Mouse (Mus musculus) myocyte (in vitro differentiated cells): ENCODE measurements around the gene Armh3. TPM values are rescaled to one million over a fixed set of nuclear protein-coding genes. Genes with fewer than 3 reads are reported as not detected.
A peak's percentile ranks its signal among the peaks of the same experiment; 100 is the strongest.

ENCODE experiments used
- H3K27me3 ChIP-seq: one replicate; pipeline ENCODE4 v1.6.1; 2011; ENCODE audit not compliant: control insufficient read depth, insufficient read depth, insufficient read length
- H3K36me3 ChIP-seq: one replicate; pipeline ENCODE4 v1.6.1; 2011; ENCODE audit not compliant: control insufficient read depth, insufficient read depth
- H3K4me2 ChIP-seq: one replicate; pipeline ENCODE4 v1.6.1; 2011; ENCODE audit warnings: low read depth, control low read depth
- H3K4me3 ChIP-seq: one replicate; pipeline ENCODE4 v1.5.1; 2011; ENCODE audit warnings: mild to moderate bottlenecking, control low read depth, moderate library complexity
- H3K79me2 ChIP-seq: one replicate; pipeline ENCODE4 v1.6.1; 2011; ENCODE audit not compliant: control insufficient read depth, insufficient read depth
- H3ac ChIP-seq: one replicate; pipeline ENCODE4 v1.6.1; 2011; ENCODE audit not compliant: control insufficient read depth, insufficient read length
- CEBPB ChIP-seq: IDR thresholded peaks from 2 replicates; pipeline ENCODE4 v1.6.1; 2011; ENCODE audit warnings: mild to moderate bottlenecking, moderate library complexity; ENCODE audit not compliant: poor library complexity, insufficient read depth, severe bottlenecking
- E2F4 ChIP-seq: IDR thresholded peaks from one replicate; pipeline ENCODE4 v1.6.1; 2011; ENCODE audit warnings: mild to moderate bottlenecking, control low read depth, moderate library complexity; ENCODE audit not compliant: insufficient read depth
- MAX ChIP-seq: IDR thresholded peaks from one replicate; pipeline ENCODE4 v1.6.1; 2011; ENCODE audit warnings: low read depth, mild to moderate bottlenecking, control low read depth
- MYOD1 ChIP-seq, 3 experiments: IDR thresholded peaks; one replicate each; pipeline ENCODE4 v1.6.1; 2011; ENCODE audit warnings: control low read depth in 2 of 3, low read depth in 2 of 3, mild to moderate bottlenecking in 2 of 3, moderate library complexity in 1 of 3; ENCODE audit not compliant: insufficient read length in 2 of 3, control insufficient read depth in 1 of 3
- MYOG ChIP-seq, 3 experiments: IDR thresholded peaks; one replicate each; pipeline ENCODE4 v1.6.1; 2011; ENCODE audit warnings: control low read depth in 2 of 3, low read depth in 2 of 3, mild to moderate bottlenecking in 2 of 3; ENCODE audit not compliant: insufficient read length in 2 of 3, control insufficient read depth in 1 of 3, insufficient read depth in 1 of 3
- POLR2A ChIP-seq: IDR thresholded peaks from one replicate; pipeline ENCODE4 v1.6.1; 2011; ENCODE audit warnings: low read depth, mild to moderate bottlenecking, control low read depth, moderate library complexity; ENCODE audit not compliant: insufficient read length
- POLR2AphosphoS2 ChIP-seq: IDR thresholded peaks from one replicate; pipeline ENCODE4 v1.6.1; 2011; ENCODE audit warnings: low read depth, control low read depth; ENCODE audit not compliant: insufficient read length
- REST ChIP-seq: IDR thresholded peaks from one replicate; pipeline ENCODE4 v1.6.1; 2011; ENCODE audit warnings: mild to moderate bottlenecking, control low read depth, moderate library complexity; ENCODE audit not compliant: insufficient read depth, insufficient read length
- SRF ChIP-seq: IDR thresholded peaks from one replicate; pipeline ENCODE4 v1.6.1; 2011; ENCODE audit warnings: low read depth; ENCODE audit not compliant: control insufficient read depth, insufficient read length
- TCF12 ChIP-seq: IDR thresholded peaks from one replicate; pipeline ENCODE4 v1.6.1; 2011; ENCODE audit warnings: mild to moderate bottlenecking, control low read depth; ENCODE audit not compliant: poor library complexity, insufficient read depth, severe bottlenecking
- TCF3 ChIP-seq: IDR thresholded peaks from one replicate; pipeline ENCODE4 v1.6.1; 2011; ENCODE audit warnings: low read depth, control low read depth; ENCODE audit not compliant: insufficient read length
- USF1 ChIP-seq: IDR thresholded peaks from one replicate; pipeline ENCODE4 v1.6.1; 2011; ENCODE audit warnings: low read depth, mild to moderate bottlenecking, control low read depth, moderate library complexity
- polyA plus RNA-seq: library from polyadenylated mRNA; unstranded; fragments of >200 nt; fragmentation: generic; extraction: Trizol; gene quantifications from one replicate; pipeline ENCODE4 v1.2.1, GENCODE M21; 2012; ENCODE audit warnings: missing spikeins

Gene Armh3
- polyA plus RNA-seq, 1 experiment = 9.7 TPM

- Histone ChIP-seq H3ac (no peak overlapping the region), H3K4me2 (no peak overlapping the region), H3K4me3 (no peak overlapping the region), H3K27me3 (no peaks in the 10 kb centered on the region), H3K79me2 (no peaks in the 10 kb centered on the region), H3K36me3 (no peaks in the 10 kb centered on the region)
- TF ChIP-seq MYOD1 (IDR thresholded peaks at IDR 0.05; ENCODE audit: control insufficient read depth in 1 of 3, insufficient read length in 2 of 3, low read depth in 2 of 3) (peak in 1 of 3 experiments; percentile 38), POLR2AphosphoS2 (no peak)
These were observed 116.2 kb downstream of the Armh3 start for GRCm38 (mm10) chr19:45882056-45882455.

DNA sequence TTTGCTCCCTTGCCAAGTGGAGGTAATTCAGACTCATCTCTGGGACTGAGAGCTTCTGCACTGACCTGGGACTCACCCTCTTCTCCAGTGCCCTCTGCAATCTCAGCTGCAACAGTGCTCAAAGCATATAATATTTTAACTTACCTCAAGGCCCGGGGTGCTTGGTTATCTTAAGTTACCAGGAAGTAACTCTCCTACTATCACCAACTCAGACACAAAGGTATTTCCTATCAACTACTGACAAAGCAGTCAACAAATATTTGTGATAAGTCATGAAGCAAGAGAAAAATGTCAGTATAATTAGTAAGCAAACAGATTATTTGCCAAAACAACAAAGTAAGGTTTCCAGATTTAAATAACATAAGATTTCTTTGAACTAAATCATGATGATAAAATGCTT lies 125.0 kb downstream of the Armh3 start:
- H3K27me3 ChIP-seq = no peaks in the 10 kb centered on the region

DNA sequence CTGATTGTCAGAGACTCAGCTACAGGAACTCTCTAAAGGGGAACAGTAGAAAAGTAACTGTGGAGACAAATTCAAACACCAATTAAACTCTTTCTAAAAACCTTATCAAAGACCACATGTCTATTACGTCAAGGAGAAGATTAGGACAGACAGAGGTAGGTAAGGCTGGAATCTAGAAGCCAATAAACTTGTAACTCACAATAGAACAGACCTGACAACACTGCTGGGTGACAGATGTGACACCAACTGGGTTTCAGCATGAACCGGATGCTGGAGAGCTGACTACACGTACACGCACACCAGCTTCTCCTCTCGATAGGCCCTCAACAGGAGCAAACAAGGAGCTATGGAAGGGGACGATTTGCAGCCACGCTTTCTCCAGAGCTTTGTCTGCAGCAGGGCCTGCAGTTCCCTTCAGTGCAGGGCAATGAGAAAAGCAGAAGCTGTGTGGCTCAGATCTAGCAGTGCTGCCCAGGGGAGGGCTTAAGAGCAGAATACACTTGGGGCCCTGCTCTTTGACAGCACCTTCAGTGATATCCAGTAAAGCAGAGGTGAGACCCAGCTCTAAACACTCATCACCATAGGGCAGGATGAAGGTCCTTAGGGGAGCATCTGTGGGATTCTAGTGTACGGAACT lies 142.9 kb downstream of the Armh3 start:
- Histone ChIP-seq H3ac (no peak overlapping the region), H3K4me2 (no peak overlapping the region), H3K79me2 (no peaks in the 10 kb centered on the region), H3K4me3 (no peak overlapping the region), H3K27me3 (no peaks in the 10 kb centered on the region), H3K36me3 (no peaks in the 10 kb centered on the region)
- TF ChIP-seq USF1 (no peak), SRF (no peak), MYOG (IDR thresholded peaks at IDR 0.05; ENCODE audit: control insufficient read depth in 1 of 3, insufficient read depth in 1 of 3, insufficient read length in 2 of 3, low read depth in 2 of 3) (no peak), REST (no peak), MYOD1 (IDR thresholded peaks at IDR 0.05; ENCODE audit: control insufficient read depth in 1 of 3, insufficient read length in 2 of 3, low read depth in 2 of 3) (no peak), POLR2AphosphoS2 (no peak)

More for the DNA sequence above, 125.0 kb downstream of the Armh3 start:
- Histone ChIP-seq H3ac (no peak overlapping the region), H3K4me3 (no peak overlapping the region), H3K4me2 (no peak overlapping the region), H3K79me2 (no peaks in the 10 kb centered on the region), H3K36me3 (no peaks in the 10 kb centered on the region)
- no peak for TF ChIP-seq SRF
- no peak for TF ChIP-seq MYOD1 (IDR thresholded peaks at IDR 0.05; ENCODE audit: control insufficient read depth in 1 of 3, insufficient read length in 2 of 3, low read depth in 2 of 3)
- no peak for TF ChIP-seq MYOG (IDR thresholded peaks at IDR 0.05; ENCODE audit: control insufficient read depth in 1 of 3, insufficient read depth in 1 of 3, insufficient read length in 2 of 3, low read depth in 2 of 3)
- no peak for TF ChIP-seq MAX
- TF ChIP-seq E2F4 = no peak
- TF ChIP-seq USF1 = no peak
- TF ChIP-seq CEBPB = no peak
- TF ChIP-seq TCF3 = no peak
- no peak for TF ChIP-seq TCF12
- TF ChIP-seq POLR2AphosphoS2 = no peak
- TF ChIP-seq POLR2A = no peak
- TF ChIP-seq REST = no peak

DNA sequence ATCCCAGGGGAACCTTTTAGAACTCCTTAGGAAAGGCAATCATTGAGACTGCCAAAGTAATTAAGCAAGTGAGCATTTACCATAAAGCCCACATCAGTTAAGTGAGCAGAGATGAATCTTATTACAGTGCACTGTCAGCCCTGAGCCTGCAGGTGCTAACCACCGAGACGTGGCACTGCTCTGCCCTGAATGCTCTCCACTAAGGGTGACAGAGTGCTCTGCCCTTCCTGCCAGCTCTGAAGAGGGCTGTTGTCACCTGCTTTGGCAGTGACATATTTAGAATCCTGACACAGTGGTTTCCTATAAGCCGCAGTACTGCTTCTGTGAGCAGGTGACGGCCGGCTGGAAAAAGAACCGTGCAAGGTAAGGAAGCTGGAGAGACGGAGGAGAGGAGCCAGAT lies 143.8 kb downstream of the Armh3 start:
- no peak for TF ChIP-seq USF1
- TF ChIP-seq TCF12 = no peak
- no peak for TF ChIP-seq MYOG (IDR thresholded peaks at IDR 0.05; ENCODE audit: control insufficient read depth in 1 of 3, insufficient read depth in 1 of 3, insufficient read length in 2 of 3, low read depth in 2 of 3)
- no peak for TF ChIP-seq E2F4
- TF ChIP-seq POLR2A = no peak
- TF ChIP-seq CEBPB = no peak
- no peak for TF ChIP-seq SRF
- TF ChIP-seq TCF3 = no peak
- TF ChIP-seq REST = no peak
- no peak for TF ChIP-seq MYOD1 (IDR thresholded peaks at IDR 0.05; ENCODE audit: control insufficient read depth in 1 of 3, insufficient read length in 2 of 3, low read depth in 2 of 3)
- no peak for TF ChIP-seq MAX
- no peak for TF ChIP-seq POLR2AphosphoS2
- Histone ChIP-seq H3ac (no peak overlapping the region), H3K79me2 (no peaks in the 10 kb centered on the region), H3K4me3 (no peak overlapping the region), H3K4me2 (no peak overlapping the region), H3K27me3 (no peaks in the 10 kb centered on the region), H3K36me3 (no peaks in the 10 kb centered on the region)

DNA sequence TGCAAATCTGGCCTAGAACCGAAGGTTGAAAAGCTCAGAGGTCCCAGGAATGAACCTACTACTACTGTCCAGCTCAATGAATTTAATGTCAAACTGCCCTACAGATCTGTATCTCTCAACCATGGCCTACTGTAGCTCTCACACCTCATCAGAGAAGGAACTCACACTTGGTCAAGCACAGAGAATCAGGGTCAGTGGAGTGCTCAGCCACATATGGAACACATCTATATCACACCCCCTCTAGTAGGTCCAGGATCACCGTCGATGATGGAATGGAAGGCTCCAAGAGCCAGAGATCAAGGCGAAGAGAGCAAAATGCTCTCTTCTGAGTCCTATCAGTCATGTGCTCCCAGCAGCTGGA lies 150.6 kb downstream of the Armh3 start:
- TF ChIP-seq POLR2AphosphoS2 (no peak), TCF12 (no peak), MYOD1 (IDR thresholded peaks at IDR 0.05; ENCODE audit: control insufficient read depth in 1 of 3, insufficient read length in 2 of 3, low read depth in 2 of 3) (no peak), SRF (no peak), POLR2A (no peak), MAX (no peak), E2F4 (no peak), CEBPB (no peak), MYOG (IDR thresholded peaks at IDR 0.05; ENCODE audit: control insufficient read depth in 1 of 3, insufficient read depth in 1 of 3, insufficient read length in 2 of 3, low read depth in 2 of 3) (no peak), USF1 (no peak), REST (no peak), TCF3 (no peak)
- Histone ChIP-seq H3K36me3 (no peaks in the 10 kb centered on the region), H3K27me3 (no peaks in the 10 kb centered on the region), H3K4me3 (no peak overlapping the region), H3ac (no peak overlapping the region), H3K79me2 (no peaks in the 10 kb centered on the region), H3K4me2 (no peak overlapping the region)
